Mouse (Mus musculus): ENCODE measurements at regions not wholly inside any gene's neighbourhood (a gene's known extent, or its start where the extent isn't known, plus 50 kb on each side); places are given as distances from the start of the nearest gene placed in this dataset.

DNA sequence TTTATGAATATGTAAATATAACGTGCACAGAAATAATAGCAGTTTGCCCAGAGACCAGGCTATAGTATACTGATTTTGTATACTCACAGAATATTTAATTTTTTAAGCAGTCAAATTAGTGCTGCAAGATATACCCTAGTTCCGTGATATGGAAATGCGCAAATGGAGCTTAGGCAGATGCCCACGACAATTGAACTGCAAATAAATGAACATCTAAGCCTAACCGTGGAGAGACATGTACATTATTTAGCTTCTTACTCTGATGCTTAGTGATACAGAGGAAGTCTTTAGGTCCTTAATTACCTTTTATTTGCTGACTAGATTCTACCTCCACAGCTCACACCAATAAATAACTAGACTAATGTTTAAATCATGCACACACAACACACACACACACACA is 221.9 kb downstream of the Usp25 start:
- Histone ChIP-seq H3K27me3 (ENCODE audit: insufficient read depth, low read length) (no peaks in the 10 kb centered on the region), H3K4me1 (replicated peaks; ENCODE audit: insufficient read depth, low read length) (no peaks in the 10 kb centered on the region), H3K9me3 (replicated peaks; ENCODE audit: low read length) (no peaks in the 10 kb centered on the region), H3K27ac (no peak overlapping the region), H3K36me3 (ENCODE audit: insufficient read depth, low read length) (no peaks in the 10 kb centered on the region), H3K9ac (ENCODE audit: low read depth, low read length) (no peak overlapping the region), H3K4me3 (replicated peaks; ENCODE audit: low read depth, low read length) (no peak overlapping the region), H3K4me2 (ENCODE audit: low read length) (no peak overlapping the region)
- no peak for ATAC-seq (replicated peaks; ENCODE audit: low FRiP score, low read depth)
- no peak for TF ChIP-seq CTCF (IDR thresholded peaks at IDR 0.05; ENCODE audit: low read depth)
- 91% methylated on average over 5 of the region's 5 CpGs for WGBS
- DNase-seq (ENCODE audit: low spot score) = no peak
